Mouse (Mus musculus) ES-Bruce4 (cell line): ENCODE data around the gene Tanc1.

ENCODE experiments used
- CTCF ChIP-seq: IDR thresholded peaks from one replicate; pipeline ENCODE4 v1.8.1; 2011; ENCODE audit warnings: low read depth, low read length
- EP300 ChIP-seq: IDR thresholded peaks from 2 replicates; pipeline ENCODE4 v1.6.1; 2011; ENCODE audit warnings: low read depth, low read length; ENCODE audit not compliant: insufficient read depth
- POLR2A ChIP-seq: IDR thresholded peaks from one replicate; pipeline ENCODE4 v1.8.1; 2011; ENCODE audit warnings: low read length; ENCODE audit not compliant: insufficient read depth

- no peak for TF ChIP-seq CTCF
- TF ChIP-seq POLR2A, result no peak
- no peak for TF ChIP-seq EP300
Measured at GRCm38 (mm10) chr2:59644816-59645215, 33.0 kb downstream of the Tanc1 start.
